Mouse (Mus musculus): ENCODE measurements at regions not wholly inside any gene's neighbourhood (a gene's known extent, or its start where the extent isn't known, plus 50 kb on each side); places are given as distances from the start of the nearest gene placed in this dataset.

DNA sequence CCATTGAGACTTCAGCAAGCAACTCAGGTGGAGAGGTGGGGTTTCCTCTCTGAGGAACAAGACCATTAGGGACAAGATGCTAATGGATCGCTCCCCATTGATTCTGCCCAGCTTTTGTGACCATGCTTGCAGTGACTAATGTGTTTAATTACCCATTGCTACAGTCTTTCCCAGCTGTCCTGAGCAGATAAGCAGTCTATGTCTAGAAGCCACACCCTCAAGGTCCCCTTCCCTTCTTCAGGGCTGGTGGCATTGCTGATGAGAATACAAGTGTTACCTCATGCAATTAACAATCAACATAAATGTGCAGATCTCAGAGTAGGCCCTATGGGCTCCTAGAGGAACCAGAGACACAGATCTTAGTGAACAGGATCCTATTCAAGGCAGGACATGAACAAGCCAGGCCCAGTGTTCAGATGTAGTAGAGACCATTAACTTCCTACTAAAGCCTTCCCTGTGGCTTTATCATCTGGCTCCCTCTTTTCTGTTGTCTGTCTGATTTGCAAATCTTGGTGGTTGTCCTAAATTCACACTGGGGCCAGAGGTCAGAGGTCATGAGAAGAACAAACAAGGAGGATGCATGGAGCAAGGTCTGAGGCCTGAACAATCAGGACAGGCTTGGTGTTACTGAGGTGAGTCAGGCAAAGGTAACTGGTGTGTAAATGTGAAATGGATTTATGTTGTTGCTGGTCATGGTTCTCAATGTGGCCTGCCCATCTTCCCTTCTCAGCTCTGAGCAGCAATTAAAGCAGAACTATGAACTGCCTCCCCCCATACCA lies 56.8 kb downstream of the Odc1 start:
- no peak for DNase-seq (ENCODE audit: low read depth, low spot score)

- no peak for DNase-seq (ENCODE audit: low read depth, low spot score)
Observed at GRCm38 (mm10) chr12:17603576-17603975, 59.0 kb downstream of the Odc1 start.

DNA sequence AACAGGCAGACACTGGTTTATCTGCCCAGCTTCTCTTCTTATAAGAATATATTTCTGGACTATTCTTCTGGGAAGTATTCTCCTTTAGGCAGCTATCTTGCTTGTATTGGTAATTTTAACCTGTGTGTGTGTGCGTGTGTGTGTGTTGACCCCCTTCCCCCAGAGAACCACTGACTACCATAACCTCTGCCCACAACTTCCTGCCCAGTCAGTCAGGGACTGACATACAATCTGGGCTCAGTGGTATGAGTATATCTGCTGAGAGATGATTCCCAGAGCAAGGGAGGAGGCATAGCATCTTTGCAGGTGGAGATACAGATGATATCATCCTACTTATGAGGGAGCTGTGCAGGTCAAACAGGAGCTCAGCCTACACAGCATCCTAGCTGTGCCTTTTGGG lies 65.8 kb downstream of the Odc1 start:
- DNase-seq (ENCODE audit: low read depth, low spot score): no peak

- no peak for DNase-seq (ENCODE audit: low read depth, low spot score)
Observed at GRCm38 (mm10) chr12:17611988-17612387, 67.4 kb downstream of the Odc1 start.

GRCm38 (mm10) chr12:17618300-17618699 lies 72.4 kb upstream of the Hpcal1 start:
- no peak for DNase-seq (ENCODE audit: low read depth, low spot score)

- no peak for DNase-seq (ENCODE audit: low read depth, low spot score)
Observed at GRCm38 (mm10) chr12:17620226-17620625, 70.4 kb upstream of the Hpcal1 start.

GRCm38 (mm10) chr12:17621487-17621888 lies 69.2 kb upstream of the Hpcal1 start:
- no peak for DNase-seq (ENCODE audit: low read depth, low spot score)

GRCm38 (mm10) chr12:17622509-17623005 lies 68.1 kb upstream of the Hpcal1 start:
- DNase-seq (ENCODE audit: low read depth, low spot score): no peak

- DNase-seq (ENCODE audit: low read depth, low spot score): peak; percentile 16
Observed at GRCm38 (mm10) chr12:17626043-17626442, 64.6 kb upstream of the Hpcal1 start.

GRCm38 (mm10) chr12:17631161-17631560 lies 59.5 kb upstream of the Hpcal1 start:
- DNase-seq (ENCODE audit: low read depth, low spot score): no peak

GRCm38 (mm10) chr12:17636146-17636545 lies 54.5 kb upstream of the Hpcal1 start:
- no peak for DNase-seq (ENCODE audit: low read depth, low spot score)

DNA sequence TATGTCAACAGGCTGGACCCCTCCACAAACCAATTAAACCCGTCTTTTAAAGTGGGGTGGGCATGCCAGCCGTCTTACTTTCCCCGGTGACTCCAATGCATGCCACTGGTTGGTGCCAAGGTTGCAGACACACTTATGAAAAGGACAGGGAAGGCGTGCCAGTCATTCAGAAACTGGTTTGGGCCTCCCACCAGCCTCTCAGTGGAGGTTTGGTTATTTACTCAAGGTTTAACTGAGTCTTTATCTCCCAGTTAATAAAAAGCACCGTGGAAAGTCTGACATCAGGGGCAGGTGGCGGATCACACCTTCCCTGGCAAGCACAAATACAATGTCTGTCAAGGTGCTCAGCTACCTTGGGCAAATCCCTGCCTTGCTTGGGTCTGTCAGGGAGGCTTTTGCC lies 54.1 kb upstream of the Hpcal1 start:
- no peak for DNase-seq (ENCODE audit: low read depth, low spot score)
